Mouse (Mus musculus) cerebellum, postnatal 10 days (tissue): ENCODE results near the gene Hc.

ENCODE experiments used
- DNase-seq, 2 experiments: peaks; one replicate each; pipeline ENCODE4 v3.0.0; 2021; ENCODE audit warnings: mixed read lengths in 2 of 2

Hc gene

DNA sequence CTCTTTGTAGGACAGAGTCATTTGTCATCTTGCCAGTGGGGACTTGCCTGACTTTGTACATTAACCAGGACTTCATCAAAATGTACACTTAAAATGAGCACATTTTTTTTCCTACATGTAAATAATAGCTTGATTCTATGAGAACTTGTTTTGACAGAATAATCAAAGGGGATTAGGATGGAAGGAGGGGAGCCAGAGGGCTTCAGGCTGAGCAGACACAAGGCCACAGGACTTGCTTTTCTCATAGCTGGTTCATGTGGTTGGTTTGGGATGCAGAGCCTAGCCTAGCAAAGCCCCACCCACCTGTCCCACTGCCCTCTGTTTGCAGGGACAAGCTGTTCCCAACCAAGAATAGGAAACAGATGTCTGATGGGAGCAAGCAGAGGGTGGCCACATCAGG, 109.8 kb downstream of the Hc start:
- DNase-seq, result no peak

DNA sequence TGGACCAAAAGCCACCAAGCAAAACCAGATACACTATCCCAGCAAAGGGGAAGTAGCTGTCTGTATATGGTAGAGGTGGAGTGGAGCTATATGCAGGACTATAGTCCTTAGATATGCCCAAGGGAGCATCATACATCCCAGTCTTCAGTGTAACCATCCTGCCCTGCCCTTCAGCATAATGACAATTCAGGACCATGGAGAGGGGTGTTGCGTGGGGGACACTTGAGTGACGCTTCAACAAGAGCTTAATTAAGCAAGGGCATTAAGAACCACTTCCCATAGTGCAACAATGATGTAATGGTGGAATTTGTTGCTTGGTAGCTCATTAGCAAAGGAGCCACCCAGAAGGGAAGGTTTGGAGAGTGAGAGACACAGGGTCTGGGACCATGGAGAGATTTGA, 112.6 kb downstream of the Hc start:
- no peak for DNase-seq

DNA sequence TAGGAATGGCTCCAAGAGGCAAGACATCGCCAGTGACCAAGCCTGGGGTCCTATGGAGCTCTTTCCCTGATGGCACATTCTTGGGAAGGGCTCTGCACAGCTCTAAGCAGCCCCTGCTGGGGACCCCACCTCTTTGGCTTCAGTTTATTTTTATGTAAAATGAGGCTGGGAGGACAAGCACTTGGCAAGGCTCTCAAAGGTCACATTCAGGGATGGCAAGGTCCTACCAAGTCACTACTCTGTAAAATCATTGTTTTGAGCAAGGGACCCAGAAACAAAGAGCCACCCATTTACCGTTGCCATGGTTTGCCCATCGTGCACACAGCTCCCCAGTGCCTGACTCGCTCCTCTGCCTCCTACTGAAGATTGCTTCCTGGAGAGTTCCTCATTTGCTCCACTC, 115.2 kb downstream of the Hc start:
- no peak for DNase-seq

GRCm38 (mm10) chr2:34945580-34945979, 115.7 kb downstream of the Hc start:
- DNase-seq, result no peak

GRCm38 (mm10) chr2:34944761-34945160, 116.5 kb downstream of the Hc start:
- peak; percentile 26 to 37 for DNase-seq

- DNase-seq, result peak; percentile 66 to 70
These were observed 117.6 kb downstream of the Hc start for GRCm38 (mm10) chr2:34943556-34944120.

GRCm38 (mm10) chr2:34941061-34941675, 120.1 kb downstream of the Hc start:
- peak in 1 of 2 experiments; percentile 44 for DNase-seq

DNA sequence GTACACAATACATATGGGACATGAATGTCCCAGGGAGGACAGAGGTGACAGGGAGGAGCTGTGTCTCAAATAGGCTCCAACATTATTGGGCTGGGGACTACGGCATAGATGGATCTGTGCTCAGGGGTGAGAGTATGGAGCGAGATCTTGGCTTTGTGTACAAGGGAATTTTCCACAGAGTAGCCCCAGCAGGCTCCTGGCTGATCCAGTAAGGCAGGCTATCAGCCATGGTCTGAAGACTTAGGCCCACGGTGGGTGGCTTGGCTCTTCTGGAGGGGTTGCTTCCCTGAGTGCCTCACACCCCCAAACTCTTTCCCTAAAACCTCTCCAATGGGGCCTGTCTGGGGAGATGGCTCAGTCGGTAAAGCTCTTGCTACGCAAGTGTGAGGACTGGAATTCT, 121.0 kb downstream of the Hc start:
- DNase-seq, result peak; percentile 75 to 85

- DNase-seq, result peak; percentile 54 to 66
These were observed 122.7 kb downstream of the Hc start for GRCm38 (mm10) chr2:34938269-34939208.

DNA sequence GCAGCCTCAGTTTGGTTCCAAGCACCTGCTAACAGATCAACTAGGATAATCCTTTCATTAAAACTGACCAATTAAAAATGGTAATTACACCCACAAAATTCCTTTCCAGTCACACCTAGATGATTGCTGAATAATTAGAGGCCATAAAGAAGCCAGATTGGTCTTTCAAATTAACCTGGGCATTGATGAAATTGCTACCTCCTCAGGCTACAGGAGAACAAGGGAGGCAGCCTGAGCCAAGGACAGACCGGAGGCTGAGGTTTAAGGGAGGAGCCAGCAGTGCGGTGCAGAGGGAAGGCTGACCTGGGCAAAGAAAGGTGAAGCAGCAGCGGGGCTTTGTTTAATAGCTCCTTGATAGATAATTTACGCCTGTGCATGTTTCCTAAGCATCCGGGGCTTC, 123.8 kb downstream of the Hc start:
- DNase-seq, result no peak
